Mouse (Mus musculus) ES-Bruce4 (cell line): ENCODE results near the gene Slc22a28.

Source experiments
- CTCF ChIP-seq: IDR thresholded peaks from one replicate; pipeline ENCODE4 v1.8.1; 2011; ENCODE audit warnings: low read depth, low read length
- POLR2A ChIP-seq: IDR thresholded peaks from one replicate; pipeline ENCODE4 v1.8.1; 2011; ENCODE audit warnings: low read length; ENCODE audit not compliant: insufficient read depth

DNA sequence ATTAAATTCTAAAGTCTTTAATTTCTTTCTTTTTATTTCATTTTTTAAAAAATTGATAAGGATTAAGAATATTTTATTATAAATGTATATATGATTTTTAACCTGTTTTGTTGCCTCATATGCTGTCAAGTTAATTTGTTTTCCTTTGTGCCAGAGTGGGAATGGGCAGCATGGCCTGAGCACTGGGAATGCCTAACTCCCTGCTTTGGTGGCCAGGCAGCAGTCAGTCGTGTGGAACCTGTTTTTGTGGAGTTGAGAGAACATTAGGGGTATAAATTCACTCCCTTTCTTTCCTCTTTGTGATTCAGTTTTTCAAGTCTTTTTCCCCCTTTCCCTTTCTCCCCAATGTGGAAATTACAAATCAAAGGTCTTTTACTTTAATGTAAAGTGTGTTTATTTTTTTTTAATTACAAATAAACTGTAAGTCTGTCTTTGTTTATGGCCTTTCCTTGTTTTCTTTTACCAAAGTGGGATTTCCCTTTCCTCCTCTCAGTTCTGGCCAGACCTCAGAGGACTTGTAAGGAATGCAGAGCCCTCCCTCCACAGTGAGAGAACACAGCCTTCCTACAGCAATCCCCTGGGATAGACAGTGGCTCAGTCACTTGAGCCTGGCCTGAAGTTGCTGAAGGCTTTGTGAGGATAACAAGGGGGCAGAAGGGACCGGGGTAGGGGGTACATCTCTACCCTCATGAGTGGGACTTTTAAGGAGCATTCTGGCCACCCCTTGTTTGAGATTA lies 17.2 kb upstream of the Slc22a28 start:
- TF ChIP-seq POLR2A (no peak), CTCF (no peak)
